15 mouse cellular contexts compared by ENCODE assay signal in the genomic region with DNA sequence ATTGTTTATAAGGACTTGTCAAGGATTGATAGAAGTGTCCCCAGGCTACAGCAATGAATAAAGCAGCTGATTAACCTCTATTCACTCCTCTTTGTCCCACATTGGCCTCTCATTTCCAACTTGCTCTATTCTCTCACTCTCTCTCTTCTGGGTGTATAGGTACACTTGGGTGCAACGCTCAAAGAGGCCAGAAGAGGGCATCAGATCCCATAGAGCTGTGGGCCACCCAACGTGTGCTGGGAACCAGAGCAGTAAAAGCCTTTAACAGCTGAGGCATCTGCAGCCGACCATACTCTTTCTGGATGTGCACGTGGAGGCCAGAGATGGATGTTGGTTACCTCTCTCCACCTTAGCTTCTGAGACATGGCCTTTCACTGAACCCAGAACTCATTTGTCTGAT. TPM values are rescaled to one million over a fixed set of nuclear protein-coding genes. Genes with fewer than 3 reads are reported as not detected.
A peak's percentile ranks its signal among the peaks of the same experiment; 100 is the strongest.
DNase-seq lines count a peak whose midpoint lies in the region; ATAC-seq and TF ChIP-seq lines count a peak whose summit lies in the region.
"Had no signal": no experiment of that assay in that cellular context is flagged by ENCODE, and none has a peak within 500 bp of the region (broad histone marks: within the 10 kb centered on the region; RNA-seq: fewer than 3 reads in every experiment).

No protein-coding gene starts in this region.

- H3K9ac ChIP-seq in liver, adult 2 months (ENCODE audit: low read depth, low read length) = no peak overlapping the region
- H3K9ac ChIP-seq: liver, embryonic 13.5 days had no signal

- TF ChIP-seq POLR2A in cerebellum, adult 2 months (IDR thresholded peaks at IDR 0.05; ENCODE audit: borderline replicate concordance, insufficient read depth, low read length) = no peak
- no peak for TF ChIP-seq POLR2A in liver, adult 2 months (IDR thresholded peaks at IDR 0.05; ENCODE audit: extremely low read depth, insufficient read depth, low read length)

- 72% methylated on average over 4 of the region's 4 CpGs for WGBS in cerebellum, adult 2 months
- WGBS in liver, adult 2 months = 52% methylated on average over 4 of the region's 4 CpGs

- TF ChIP-seq CTCF in cerebellum, adult 2 months (IDR thresholded peaks at IDR 0.05; ENCODE audit: borderline replicate concordance, insufficient read depth, low read depth, low read length) = peak; percentile 23; the same call in 1 of the 2 replicates
- TF ChIP-seq CTCF in liver, adult 2 months (IDR thresholded peaks at IDR 0.05; ENCODE audit: low read depth, low read length) = peak; percentile 22; the same call in 1 of the 2 replicates
- TF ChIP-seq CTCF in Patski (IDR thresholded peaks at IDR 0.05) = peak; percentile 39

- H3K4me3 ChIP-seq in cerebellum, adult 2 months (replicated peaks; ENCODE audit: insufficient read depth, low read depth, low read length) = no peak overlapping the region
- H3K4me3 ChIP-seq in liver, adult 2 months (ENCODE audit: insufficient read depth, low read depth, low read length) = no peak overlapping the region
- H3K4me3 ChIP-seq: embryonic facial prominence, embryonic 10.5 days; liver, embryonic 13.5 days had no signal

- POLR2A ChIA-PET in Patski (lab: Charles Lee) = no interaction called here

- CTCF ChIA-PET in Patski (lab: Charles Lee) = interaction anchor here (2.0 to 2.3 kb wide), 2 partner anchors 9 to 26 kb away, joined by 6 to 8 read pairs; no protein-coding TSS in a partner anchor

- no peaks in the 10 kb centered on the region for H3K27me3 ChIP-seq in cerebellum, adult 2 months (ENCODE audit: control insufficient read depth, insufficient read depth, low read length)
- H3K27me3 ChIP-seq in liver, adult 2 months (ENCODE audit: control insufficient read depth, insufficient read depth, low read length) = no peaks in the 10 kb centered on the region
- H3K27me3 ChIP-seq in Patski = peaks cover 19% of the 10 kb centered on the region

- no peak for DNase-seq in cerebellum, adult 2 months
- no peak for DNase-seq in liver, adult 2 months (ENCODE audit: extremely low read depth, low read depth, low spot score)
- DNase-seq in liver (no peak), 416B (ENCODE audit: low read depth) (peak; percentile 39), Patski (ENCODE audit: low read depth, low spot score) (no peak)
- DNase-seq in urinary bladder, postnatal 25 days (ENCODE audit: low spot score) = no peak
- DNase-seq in layer of hippocampus, adult 9-11 months = no peak
- DNase-seq: cerebellum, adult 9-10 months; kidney, postnatal 10 days; liver, embryonic 13.5 days had no signal

- no peak overlapping the region for H3K27ac ChIP-seq in cerebellum, adult 2 months (ENCODE audit: insufficient read depth, low read length)
- no peak overlapping the region for H3K27ac ChIP-seq in liver, adult 2 months (replicated peaks; ENCODE audit: insufficient read depth, low read depth, low read length)
- H3K27ac ChIP-seq: embryonic facial prominence, embryonic 10.5 days; liver, embryonic 13.5 days had no signal

- H3K36me3 ChIP-seq in liver, adult 2 months (ENCODE audit: control insufficient read depth, insufficient read depth, low read length) = no peaks in the 10 kb centered on the region
- H3K36me3 ChIP-seq: embryonic facial prominence, embryonic 10.5 days; liver, embryonic 13.5 days had no signal

- in situ Hi-C loops in Patski (cut with MboI; ENCODE audit: low pct_unique_long_range_greater_than_20kb) = no loop called here

- ATAC-seq in cerebellum, adult (ENCODE audit: insufficient number of reproducible peaks, low FRiP score, low TSS enrichment) = no peak
- ATAC-seq in Patski = no peak

- no peaks in the 10 kb centered on the region for H3K79me2 ChIP-seq in liver, adult 2 months (ENCODE audit: control insufficient read depth, insufficient read depth, low read length)

- peaks cover 36% of the 10 kb centered on the region for H3K4me1 ChIP-seq in cerebellum, adult 2 months (ENCODE audit: control insufficient read depth, insufficient read depth, low read length)
- H3K4me1 ChIP-seq in liver, adult 2 months (ENCODE audit: control insufficient read depth, insufficient read depth, low read length) = no peaks in the 10 kb centered on the region

RNA-seq across cellular contexts. Expression of a gene that starts 3.6 kb away (rescaled TPM):
- 123 and 131 TPM in 2 replicates for polyA plus RNA-seq in cerebellum, adult 2 months (2012; rRNA removed)
- not detected in 2 replicates for total RNA-seq in liver, adult 2 months (2014; rRNA removed)
- polyA plus RNA-seq in liver, adult 2 months (2012; rRNA removed) = not detected in 2 replicates
- polyA plus RNA-seq in Patski (2021) = 0.01 TPM
- total RNA-seq: granulocyte monocyte progenitor cell, adult 5-6 weeks had no signal
- polyA plus RNA-seq: heart, postnatal 0 days; liver, embryonic 13.5 days had no signal

RNA-seq across cellular contexts. Expression of a gene that starts 24.9 kb away (rescaled TPM):
- 676 and 703 TPM in 2 replicates for polyA plus RNA-seq in cerebellum, adult 2 months (2012; rRNA removed)
- total RNA-seq in liver, adult 2 months (2014; rRNA removed) = 108 and 176 TPM in 2 replicates
- polyA plus RNA-seq in liver, adult 2 months (2012; rRNA removed) = 361 and 418 TPM in 2 replicates
- polyA plus RNA-seq in Patski (2021) = 1,249 TPM

RNA-seq across cellular contexts. Expression of a gene that starts 24.9 kb away (rescaled TPM):
- polyA plus RNA-seq in cerebellum, adult 2 months (2012; rRNA removed) = 0.26 and 0.62 TPM in 2 replicates
- total RNA-seq in liver, adult 2 months (2014; rRNA removed) = 0.13 and 0.18 TPM in 2 replicates
- polyA plus RNA-seq in liver, adult 2 months (2012; rRNA removed) = 0.22 and 0.23 TPM in 2 replicates
- 1.5 TPM for polyA plus RNA-seq in Patski (2021)
- total RNA-seq: left cerebral cortex, adult 18-20 months had no signal
- polyA plus RNA-seq: liver, embryonic 13.5 days had no signal

RNA-seq across cellular contexts. Expression of a gene that starts 58.9 kb away (rescaled TPM):
- 14.8 and 15.6 TPM in 2 replicates for polyA plus RNA-seq in cerebellum, adult 2 months (2012; rRNA removed)
- 55.2 and 58.1 TPM in 2 replicates for total RNA-seq in liver, adult 2 months (2014; rRNA removed)
- 52.9 and 76.6 TPM in 2 replicates for polyA plus RNA-seq in liver, adult 2 months (2012; rRNA removed)
- 66.3 TPM for polyA plus RNA-seq in Patski (2021)

Comparison
In these comparisons a context has a peak if more than half of its experiments do, and no peak if none do; other contexts are left out.
1. RNA of a gene that starts 3.6 kb away (polyA plus RNA-seq): 123 to 131 TPM in cerebellum, adult 2 months; 0.01 TPM in Patski (single experiment) and not detected in liver, adult 2 months; every median in the first group is over 100 times any median in the second.
2. Peak in every context shown above with its lines, with median percentiles within 50 percentile points of each other: CTCF ChIP-seq.